Comparison of ENCODE assay signal across 9 mouse cellular contexts in the genomic region with DNA sequence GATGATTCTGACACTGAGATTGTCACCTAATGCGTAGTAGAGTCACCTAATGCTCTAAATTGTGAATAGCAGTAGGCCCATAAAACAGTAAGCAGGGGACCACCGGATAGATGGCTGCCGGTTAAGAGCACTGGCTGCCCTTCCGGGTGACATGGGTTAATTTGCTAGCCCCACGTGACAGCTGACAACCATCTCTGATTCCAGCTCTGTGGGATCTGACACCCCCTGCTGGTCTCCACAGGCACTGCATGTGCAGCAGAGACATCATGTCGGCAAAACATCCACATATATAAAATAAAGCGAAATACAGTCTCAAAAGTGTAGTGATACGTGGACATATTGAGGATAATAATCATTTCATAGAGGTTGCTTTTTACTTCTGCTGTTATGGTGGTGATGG. TPM values are rescaled to one million over a fixed set of nuclear protein-coding genes. Genes with fewer than 3 reads are reported as not detected.
DNase-seq lines count a peak whose midpoint lies in the region; ATAC-seq and TF ChIP-seq lines count a peak whose summit lies in the region.
"Had no signal": no experiment of that assay in that cellular context is flagged by ENCODE, and none has a peak within 500 bp of the region (broad histone marks: within the 10 kb centered on the region; RNA-seq: fewer than 3 reads in every experiment).

No protein-coding gene starts in this region.

- in situ Hi-C loops in ES-E14 (cut with MboI; ENCODE audit: low sequenced_read_pairs in 2 of 2, unreplicated experiment in 2 of 2), result no loop called here

- H3K4me1 ChIP-seq in kidney, embryonic 14.5 days (ENCODE audit: control insufficient read depth, insufficient read depth, low read length), result no peaks in the 10 kb centered on the region
- H3K4me1 ChIP-seq in ES-E14 (ENCODE audit: control insufficient read depth in 2 of 2, insufficient read depth in 2 of 2, low read length in 2 of 2, poor library complexity in 1 of 2), result peaks cover 0 to 8% of the 10 kb centered on the region in 2 experiments; a peak in 1 of 4 replicates
- H3K4me1 ChIP-seq in lung, embryonic 14.5 days (ENCODE audit: insufficient read depth), result no peaks in the 10 kb centered on the region
- peaks cover 3% of the 10 kb centered on the region; the same call in 1 of the 2 replicates for H3K4me1 ChIP-seq in stomach, postnatal 0 days (replicated peaks; ENCODE audit: control insufficient read depth, insufficient read depth)
- H3K4me1 ChIP-seq in midbrain, embryonic 13.5 days (replicated peaks), result 0 out of 2 replicates have a peak, but pooled peaks cover 11% of the 10 kb centered on the region

- no peak overlapping the region for H3ac ChIP-seq in C2C12 (ENCODE audit: control insufficient read depth, insufficient read length, low read depth)

- no peaks in the 10 kb centered on the region for H3K27me3 ChIP-seq in kidney, embryonic 14.5 days (ENCODE audit: control insufficient read depth, insufficient read depth, low read length)
- no peaks in the 10 kb centered on the region for H3K27me3 ChIP-seq in C2C12 (ENCODE audit: control insufficient read depth, insufficient read depth, insufficient read length)
- no peaks in the 10 kb centered on the region for H3K27me3 ChIP-seq in lung, embryonic 14.5 days (ENCODE audit: insufficient read depth, low read length)
- no peaks in the 10 kb centered on the region for H3K27me3 ChIP-seq in stomach, postnatal 0 days (ENCODE audit: control insufficient read depth, insufficient read depth, low read length)
- H3K27me3 ChIP-seq in midbrain, embryonic 13.5 days, result no peaks in the 10 kb centered on the region
- H3K27me3 ChIP-seq: lung, embryonic 15.5 days had no signal

- peak; percentile 15 for TF ChIP-seq CTCF in C2C12 (IDR thresholded peaks at IDR 0.05; ENCODE audit: control insufficient read depth, insufficient read depth, insufficient read length)
- peak; percentile 75 for TF ChIP-seq CTCF in lung, embryonic 14.5 days (IDR thresholded peaks at IDR 0.05; ENCODE audit: low read depth)
- peak; percentile 78 for TF ChIP-seq CTCF in stomach, postnatal 0 days (IDR thresholded peaks at IDR 0.05; ENCODE audit: low read depth)

- no peak overlapping the region for H3K4me2 ChIP-seq in kidney, embryonic 14.5 days (replicated peaks; ENCODE audit: low read depth, low read length)
- H3K4me2 ChIP-seq in lung, embryonic 14.5 days, result no peak overlapping the region
- no peak overlapping the region for H3K4me2 ChIP-seq in stomach, postnatal 0 days (replicated peaks; ENCODE audit: low read depth)
- H3K4me2 ChIP-seq in midbrain, embryonic 13.5 days (replicated peaks), result no peak overlapping the region
- H3K4me2 ChIP-seq: lung, embryonic 15.5 days had no signal

- no peaks in the 10 kb centered on the region for H3K79me3 ChIP-seq in C2C12 (ENCODE audit: low read depth)

- H3K9me3 ChIP-seq in kidney, embryonic 14.5 days (ENCODE audit: control insufficient read depth, low read length), result no peaks in the 10 kb centered on the region
- no peaks in the 10 kb centered on the region for H3K9me3 ChIP-seq in ES-E14 (ENCODE audit: control insufficient read depth, insufficient read depth, low read depth, low read length)
- no peaks in the 10 kb centered on the region for H3K9me3 ChIP-seq in lung, embryonic 14.5 days (ENCODE audit: low read depth, low read length)
- H3K9me3 ChIP-seq in stomach, postnatal 0 days (ENCODE audit: control insufficient read depth, low read length), result no peaks in the 10 kb centered on the region
- no peaks in the 10 kb centered on the region for H3K9me3 ChIP-seq in midbrain, embryonic 13.5 days
- H3K9me3 ChIP-seq: lung, embryonic 15.5 days had no signal

- no peak overlapping the region for H3K9ac ChIP-seq in kidney, embryonic 14.5 days (ENCODE audit: low read depth, low read length)
- no peak overlapping the region for H3K9ac ChIP-seq in ES-E14 (ENCODE audit: insufficient read depth, low read depth, low read length, poor library complexity, severe bottlenecking)
- no peak overlapping the region for H3K9ac ChIP-seq in lung, embryonic 14.5 days
- H3K9ac ChIP-seq in stomach, postnatal 0 days (ENCODE audit: low read length), result no peak overlapping the region
- H3K9ac ChIP-seq in midbrain, embryonic 13.5 days (replicated peaks), result no peak overlapping the region
- H3K9ac ChIP-seq: lung, embryonic 15.5 days had no signal

- no peak for TF ChIP-seq EP300 in stomach, postnatal 0 days (optimal IDR thresholded peaks at IDR 0.05)

- peaks cover 14% of the 10 kb centered on the region; the same call in 1 of the 2 replicates for H3K36me3 ChIP-seq in kidney, embryonic 14.5 days (ENCODE audit: control insufficient read depth, insufficient read depth, low read length)
- H3K36me3 ChIP-seq in C2C12 (ENCODE audit: control insufficient read depth, insufficient read depth) (peaks cover 11% of the 10 kb centered on the region), ES-E14 (ENCODE audit: control insufficient read depth, insufficient read depth, low read length, poor library complexity, severe bottlenecking) (no peaks in the 10 kb centered on the region; the same call in none of the 2 replicates)
- H3K36me3 ChIP-seq in lung, embryonic 14.5 days (ENCODE audit: insufficient read depth), result peaks cover 15% of the 10 kb centered on the region
- H3K36me3 ChIP-seq in stomach, postnatal 0 days (ENCODE audit: control insufficient read depth, insufficient read depth, low read length), result 0 out of 2 replicates have a peak, but pooled peaks cover 3% of the 10 kb centered on the region
- peaks cover 15% of the 10 kb centered on the region for H3K36me3 ChIP-seq in midbrain, embryonic 13.5 days
- H3K36me3 ChIP-seq: lung, embryonic 15.5 days had no signal

- 80% methylated on average over 8 of the region's 8 CpGs for WGBS in kidney, embryonic 14.5 days
- 75% methylated on average over 8 of the region's 8 CpGs for WGBS in lung, embryonic 14.5 days
- WGBS in stomach, postnatal 0 days, result 79% methylated on average over 8 of the region's 8 CpGs
- WGBS in midbrain, embryonic 13.5 days, result 74% methylated on average over 8 of the region's 8 CpGs

- ATAC-seq in kidney, embryonic 14.5 days (ENCODE audit: low FRiP score, low TSS enrichment), result no peak
- no peak for ATAC-seq in lung, embryonic 14.5 days (ENCODE audit: insufficient read depth)
- ATAC-seq in stomach, postnatal 0 days (ENCODE audit: low FRiP score, low TSS enrichment), result no peak
- no peak for ATAC-seq in midbrain, embryonic 13.5 days

- H3K79me2 ChIP-seq in C2C12 (ENCODE audit: control insufficient read depth, insufficient read depth), result no peaks in the 10 kb centered on the region

- H3K4me3 ChIP-seq in kidney, embryonic 14.5 days (ENCODE audit: low read length), result no peak overlapping the region
- H3K4me3 ChIP-seq in C2C12 (ENCODE audit: insufficient read depth, poor library complexity, severe bottlenecking) (no peak overlapping the region), ES-E14 (ENCODE audit: insufficient read depth in 1 of 2, low read depth in 1 of 2, low read length in 2 of 2, poor library complexity in 1 of 2, severe bottlenecking in 1 of 2) (no peak overlapping the region)
- no peak overlapping the region for H3K4me3 ChIP-seq in lung, embryonic 14.5 days (ENCODE audit: low read depth, low read length)
- H3K4me3 ChIP-seq in stomach, postnatal 0 days (ENCODE audit: low read depth, low read length), result no peak overlapping the region
- H3K4me3 ChIP-seq in midbrain, embryonic 13.5 days (replicated peaks), result no peak overlapping the region
- H3K4me3 ChIP-seq: lung, embryonic 15.5 days had no signal

- H3K27ac ChIP-seq in kidney, embryonic 14.5 days (ENCODE audit: low read depth, low read length), result no peak overlapping the region
- H3K27ac ChIP-seq in ES-E14 (ENCODE audit: insufficient read depth, low read depth, low read length, poor library complexity, severe bottlenecking), result no peak overlapping the region
- H3K27ac ChIP-seq in lung, embryonic 14.5 days (ENCODE audit: low read depth), result no peak overlapping the region
- no peak overlapping the region for H3K27ac ChIP-seq in stomach, postnatal 0 days (replicated peaks)
- no peak overlapping the region for H3K27ac ChIP-seq in midbrain, embryonic 13.5 days
- H3K27ac ChIP-seq: lung, embryonic 15.5 days had no signal

- DNase-seq in kidney, postnatal 25 days, result peak; percentile 48 to 49
- peak; percentile 60 for DNase-seq in ES-E14 (ENCODE audit: low read depth, low spot score)
- DNase-seq in cerebellum, postnatal 10 days, result peak; percentile 54 to 66
- DNase-seq in lung, embryonic 14.5 days, result peak; percentile 45
- peak; percentile 56 for DNase-seq in stomach, postnatal 0 days (ENCODE audit: low spot score)

TF ChIP-seq in C2C12, 6 proteins besides CTCF, POLR2A, EP300 and RAD21:
- no peak for TF ChIP-seq FOSL1 (IDR thresholded peaks at IDR 0.05; ENCODE audit: insufficient read depth, low read length, poor library complexity, severe bottlenecking)
- peak; percentile 80 for TF ChIP-seq USF1 (IDR thresholded peaks at IDR 0.05; ENCODE audit: low read depth)

TF ChIP-seq in ES-E14, 5 proteins besides CTCF, POLR2A, EP300 and RAD21:
- TF ChIP-seq MAFK (IDR thresholded peaks at IDR 0.05; ENCODE audit: insufficient read depth, low read depth, low read length) (no peak), HCFC1 (IDR thresholded peaks at IDR 0.05; ENCODE audit: borderline replicate concordance, insufficient read depth, low read length) (no peak), CHD2 (IDR thresholded peaks at IDR 0.05; ENCODE audit: low read depth, low read length) (no peak)

RNA-seq across cellular contexts. Expression of a gene that starts 8.0 kb away (rescaled TPM):
- polyA plus RNA-seq in kidney, embryonic 14.5 days (2014; fragmentation: Nextera tagmentation; extraction: Ambion mirVana), result 23.9 and 25.4 TPM in 2 replicates
- polyA plus RNA-seq in C2C12 (2012; fragmentation: generic; extraction: Trizol), result 5.0 TPM
- total RNA-seq in ES-E14 (2012; rRNA removed), result 16.5 and 21.2 TPM in 2 replicates
- polyA plus RNA-seq in lung, embryonic 14.5 days (2014; fragmentation: Nextera tagmentation; extraction: Ambion mirVana), result 23.9 and 27.8 TPM in 2 replicates
- polyA plus RNA-seq in stomach, postnatal 0 days (2015; fragmentation: Nextera tagmentation; extraction: Ambion mirVana), result 48.7 and 50.5 TPM in 2 replicates
- polyA plus RNA-seq in midbrain, embryonic 13.5 days (2015; fragmentation: Nextera tagmentation; extraction: Ambion mirVana), result 30.7 and 31.3 TPM in 2 replicates

RNA-seq across cellular contexts. Expression of a gene that starts 11.3 kb away (rescaled TPM):
- 47.9 and 50.7 TPM in 2 replicates for polyA plus RNA-seq in kidney, embryonic 14.5 days (2014; fragmentation: Nextera tagmentation; extraction: Ambion mirVana)
- 19.0 TPM for polyA plus RNA-seq in C2C12 (2012; fragmentation: generic; extraction: Trizol)
- 28.3 and 32.8 TPM in 2 replicates for total RNA-seq in ES-E14 (2012; rRNA removed)
- polyA plus RNA-seq in lung, embryonic 14.5 days (2014; fragmentation: Nextera tagmentation; extraction: Ambion mirVana), result 32.6 and 32.9 TPM in 2 replicates
- 14.9 and 17.8 TPM in 2 replicates for polyA plus RNA-seq in stomach, postnatal 0 days (2015; fragmentation: Nextera tagmentation; extraction: Ambion mirVana)
- polyA plus RNA-seq in midbrain, embryonic 13.5 days (2015; fragmentation: Nextera tagmentation; extraction: Ambion mirVana), result 32.1 and 38.8 TPM in 2 replicates

RNA-seq across cellular contexts. Expression of a gene that starts 39.9 kb away (rescaled TPM):
- 10.2 and 11.3 TPM in 2 replicates for polyA plus RNA-seq in kidney, embryonic 14.5 days (2014; fragmentation: Nextera tagmentation; extraction: Ambion mirVana)
- polyA plus RNA-seq in C2C12 (2012; fragmentation: generic; extraction: Trizol), result 1.7 TPM
- 3.1 and 4.1 TPM in 2 replicates for total RNA-seq in ES-E14 (2012; rRNA removed)
- polyA plus RNA-seq in lung, embryonic 14.5 days (2014; fragmentation: Nextera tagmentation; extraction: Ambion mirVana), result 5.0 and 6.0 TPM in 2 replicates
- polyA plus RNA-seq in stomach, postnatal 0 days (2015; fragmentation: Nextera tagmentation; extraction: Ambion mirVana), result 7.5 and 8.6 TPM in 2 replicates
- polyA plus RNA-seq in midbrain, embryonic 13.5 days (2015; fragmentation: Nextera tagmentation; extraction: Ambion mirVana), result 20.0 and 22.7 TPM in 2 replicates

Comparison
In these comparisons a context has a peak if more than half of its experiments do, and no peak if none do; other contexts are left out.
1. CTCF ChIP-seq: peak in every context shown above with its lines; median percentile 78 in stomach, postnatal 0 days; 75 in lung, embryonic 14.5 days; 15 in C2C12.